Mouse (Mus musculus): Measurements from ENCODE around the gene Gpr158. TPM values are rescaled to one million over a fixed set of nuclear protein-coding genes. Genes with fewer than 3 reads are reported as not detected.

The Gpr158 gene
- not detected in 2 replicates for polyA plus RNA-seq (2015; fragmentation: Nextera tagmentation; extraction: Ambion mirVana)

DNA sequence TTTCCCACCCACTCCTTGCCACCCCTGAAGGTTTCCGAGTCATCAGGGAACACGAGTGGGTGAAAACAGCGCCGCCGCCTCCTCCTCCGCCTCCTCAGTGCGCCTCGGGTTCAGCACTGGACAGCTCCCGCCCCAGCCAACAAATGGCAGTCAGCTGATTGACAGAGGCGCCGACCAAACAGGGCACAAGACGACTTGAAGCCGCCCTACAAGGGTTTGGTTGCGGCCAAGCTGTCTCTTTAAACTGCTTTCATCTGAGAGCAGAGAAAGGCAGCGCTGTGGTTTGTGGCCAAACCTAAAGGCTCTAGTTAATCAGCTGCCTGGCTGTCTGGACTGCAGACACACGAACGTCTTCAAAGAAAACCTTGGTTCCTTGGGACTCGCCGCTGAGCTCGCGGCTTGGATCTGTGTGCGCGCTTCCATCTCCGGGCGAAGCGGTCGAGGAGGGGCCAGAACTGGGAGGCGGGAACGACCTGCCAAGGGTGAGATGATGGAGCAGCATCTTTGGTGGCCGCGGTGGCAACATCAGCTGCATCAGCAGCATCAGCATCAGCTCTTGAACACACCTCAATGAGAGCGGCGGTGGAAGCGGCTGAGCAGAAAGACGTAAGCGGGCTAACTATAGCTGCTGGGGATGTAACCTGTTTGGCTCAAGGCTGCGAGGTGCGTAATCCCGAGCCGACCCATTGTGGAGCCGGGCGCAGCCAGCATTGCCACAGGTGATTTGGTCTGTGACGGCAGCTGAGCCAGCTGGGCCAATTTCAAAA lies at the start of gene Gpr158:
TSS of gene Gpr158 (plus strand) at position 198 of the 767 bp plus-strand sequence.
- DNase-seq: peak; percentile 62
- 6% methylated on average over 43 of the region's 43 CpGs for WGBS (ENCODE audit: insufficient replicate concordance)
- H3K27ac ChIP-seq (ENCODE audit: low read depth): no peak within 1 kb of the TSS
- H3K4me1 ChIP-seq (ENCODE audit: insufficient read depth): no peaks in the 10 kb centered on the region
- peaks cover 14% of the 10 kb centered on the region; the same call in 1 of the 2 replicates for H3K27me3 ChIP-seq (ENCODE audit: insufficient read depth, low read length)
- H3K4me3 ChIP-seq (ENCODE audit: low read depth, low read length): no peak within 1 kb of the TSS
- H3K9me3 ChIP-seq (ENCODE audit: low read length): no peaks in the 10 kb centered on the region
- ATAC-seq: no peak
- H3K36me3 ChIP-seq (replicated peaks; ENCODE audit: insufficient read depth, low read length): no peaks in the 10 kb centered on the region
- H3K4me2 ChIP-seq (ENCODE audit: low read depth, low read length): no peak within 1 kb of the TSS
- no peak for TF ChIP-seq EP300 (IDR thresholded peaks at IDR 0.05; ENCODE audit: low read depth)
- no peak for TF ChIP-seq CTCF (IDR thresholded peaks at IDR 0.05; ENCODE audit: low read depth)
- H3K9ac ChIP-seq (replicated peaks): no peak within 1 kb of the TSS

DNA sequence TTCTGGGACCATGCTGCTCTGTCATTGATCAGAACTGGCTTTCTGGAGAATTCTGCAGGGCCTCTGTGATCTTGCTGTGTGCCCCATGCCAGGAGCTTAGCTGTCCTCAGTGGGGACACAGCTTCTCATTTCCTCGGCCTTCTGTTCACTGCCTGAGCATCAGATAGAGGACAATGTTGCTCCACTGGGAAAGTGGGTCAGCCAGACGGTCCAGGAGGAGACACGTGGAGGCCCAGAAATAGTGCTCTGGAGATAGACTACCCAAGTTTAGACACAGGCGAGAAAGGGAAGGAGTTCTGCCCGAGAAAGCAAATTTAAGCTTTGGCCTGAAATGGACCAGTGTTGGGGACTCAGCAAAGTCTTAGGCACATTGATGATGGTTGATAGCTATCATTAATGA lies 23.5 kb upstream of the Gpr158 start:
- no peak for DNase-seq
- Histone ChIP-seq H3K27ac (ENCODE audit: low read depth) (no peak overlapping the region), H3K4me1 (ENCODE audit: insufficient read depth) (no peaks in the 10 kb centered on the region), H3K9me3 (ENCODE audit: low read length) (no peaks in the 10 kb centered on the region), H3K27me3 (ENCODE audit: insufficient read depth, low read length) (no peaks in the 10 kb centered on the region), H3K4me3 (ENCODE audit: low read depth, low read length) (no peak overlapping the region), H3K9ac (replicated peaks) (no peak overlapping the region), H3K36me3 (replicated peaks; ENCODE audit: insufficient read depth, low read length) (no peaks in the 10 kb centered on the region), H3K4me2 (ENCODE audit: low read depth, low read length) (no peak overlapping the region)
- WGBS (ENCODE audit: insufficient replicate concordance): 62% methylated on average over 5 of the region's 5 CpGs
- no peak for TF ChIP-seq CTCF (IDR thresholded peaks at IDR 0.05; ENCODE audit: low read depth)
- TF ChIP-seq EP300 (IDR thresholded peaks at IDR 0.05; ENCODE audit: low read depth): no peak
- ATAC-seq: no peak

DNA sequence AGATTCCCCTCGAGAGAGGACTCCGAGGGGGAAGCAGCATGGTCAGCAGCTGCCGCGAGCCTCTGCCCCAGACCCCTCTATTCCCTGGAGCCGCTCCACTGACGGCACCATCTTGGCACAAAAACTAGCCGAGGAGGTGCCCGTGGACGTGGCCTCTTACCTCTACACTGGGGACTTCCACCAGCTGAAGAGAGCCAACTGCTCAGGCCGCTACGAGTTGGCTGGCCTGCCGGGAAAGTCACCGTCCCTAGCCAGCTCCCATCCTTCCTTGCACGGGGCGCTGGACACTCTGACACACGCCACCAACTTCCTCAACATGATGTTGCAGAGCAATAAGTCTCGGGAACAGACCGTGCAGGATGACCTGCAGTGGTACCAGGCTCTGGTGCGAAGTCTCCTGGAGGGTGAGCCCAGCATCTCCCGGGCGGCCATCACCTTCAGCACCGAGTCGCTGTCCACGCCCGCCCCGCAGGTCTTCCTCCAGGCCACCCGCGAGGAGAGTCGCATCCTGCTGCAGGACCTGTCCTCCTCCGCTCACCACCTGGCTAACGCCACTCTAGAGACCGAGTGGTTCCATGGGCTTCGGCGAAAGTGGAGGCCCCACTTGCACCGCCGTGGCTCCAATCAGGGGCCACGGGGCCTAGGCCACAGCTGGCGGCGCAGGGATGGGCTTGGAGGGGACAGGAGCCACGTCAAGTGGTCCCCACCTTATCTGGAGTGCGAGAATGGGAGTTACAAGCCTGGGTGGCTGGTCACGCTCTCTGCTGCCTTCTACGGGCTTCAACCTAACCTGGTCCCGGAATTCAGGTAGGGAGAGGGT lies 1.2 kb downstream of the Gpr158 start:
- no peak for ATAC-seq
- no peak for TF ChIP-seq EP300 (IDR thresholded peaks at IDR 0.05; ENCODE audit: low read depth)
- no peak for TF ChIP-seq CTCF (IDR thresholded peaks at IDR 0.05; ENCODE audit: low read depth)

DNA sequence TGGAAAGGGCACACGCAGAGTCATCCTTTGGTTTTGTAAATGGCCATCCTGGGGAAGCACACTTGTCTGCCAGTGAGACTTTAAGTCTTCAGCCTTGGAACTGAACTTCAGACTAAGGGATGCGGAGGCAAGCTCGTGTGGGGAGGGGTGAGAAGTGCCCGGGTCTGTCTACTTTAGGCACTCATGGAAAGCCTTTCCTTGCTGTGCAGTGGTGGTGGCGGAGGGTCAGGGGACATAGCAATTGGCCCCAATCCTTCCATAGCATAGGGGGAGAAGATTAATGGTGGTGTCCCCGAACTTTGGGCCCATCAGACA lies 1.8 kb downstream of the Gpr158 start:
- ATAC-seq: no peak
- TF ChIP-seq EP300 (IDR thresholded peaks at IDR 0.05; ENCODE audit: low read depth) (no peak), CTCF (IDR thresholded peaks at IDR 0.05; ENCODE audit: low read depth) (no peak)
- DNase-seq: no peak
- Histone ChIP-seq H3K9ac (replicated peaks) (no peak overlapping the region), H3K4me3 (ENCODE audit: low read depth, low read length) (no peak overlapping the region), H3K27me3 (ENCODE audit: insufficient read depth, low read length) (peaks cover 14% of the 10 kb centered on the region; the same call in 1 of the 2 replicates), H3K4me2 (ENCODE audit: low read depth, low read length) (no peak overlapping the region), H3K9me3 (ENCODE audit: low read length) (no peaks in the 10 kb centered on the region), H3K36me3 (replicated peaks; ENCODE audit: insufficient read depth, low read length) (no peaks in the 10 kb centered on the region), H3K27ac (ENCODE audit: low read depth) (no peak overlapping the region), H3K4me1 (ENCODE audit: insufficient read depth) (no peaks in the 10 kb centered on the region)
- WGBS (ENCODE audit: insufficient replicate concordance): 41% methylated on average over 6 of the region's 6 CpGs

More for the DNA sequence above, 1.2 kb downstream of the Gpr158 start:
- H3K4me2 ChIP-seq (ENCODE audit: low read depth, low read length): no peak overlapping the region
- 18% methylated on average over 44 of the region's 44 CpGs for WGBS (ENCODE audit: insufficient replicate concordance)
- no peak overlapping the region for H3K4me3 ChIP-seq (ENCODE audit: low read depth, low read length)
- no peaks in the 10 kb centered on the region for H3K4me1 ChIP-seq (ENCODE audit: insufficient read depth)
- no peaks in the 10 kb centered on the region for H3K36me3 ChIP-seq (replicated peaks; ENCODE audit: insufficient read depth, low read length)
- H3K9ac ChIP-seq (replicated peaks): no peak overlapping the region
- no peaks in the 10 kb centered on the region for H3K9me3 ChIP-seq (ENCODE audit: low read length)
- H3K27ac ChIP-seq (ENCODE audit: low read depth): no peak overlapping the region
- peak; percentile 14 for DNase-seq
- peaks cover 14% of the 10 kb centered on the region; the same call in 1 of the 2 replicates for H3K27me3 ChIP-seq (ENCODE audit: insufficient read depth, low read length)

DNA sequence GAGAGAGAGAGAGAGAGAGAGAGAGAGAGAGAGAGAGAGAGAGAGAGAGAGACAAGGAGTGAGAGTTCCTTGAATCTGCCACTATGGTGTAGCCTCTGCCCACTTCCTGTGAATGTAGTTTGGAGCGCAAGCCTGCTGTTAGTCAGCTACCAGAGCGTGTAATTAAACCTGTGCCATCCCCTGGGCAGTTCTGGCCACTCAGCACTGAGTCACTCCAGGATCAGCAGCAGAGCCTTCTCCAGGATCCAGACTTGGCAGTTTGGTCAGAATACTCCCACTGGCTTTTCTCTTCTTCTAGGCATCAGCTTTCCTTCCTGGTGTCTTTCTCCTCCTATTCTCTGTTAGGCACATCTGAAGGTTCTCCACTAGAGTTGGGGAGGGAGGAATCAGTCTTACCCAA lies 2.2 kb downstream of the Gpr158 start:
- H3K36me3 ChIP-seq (replicated peaks; ENCODE audit: insufficient read depth, low read length): no peaks in the 10 kb centered on the region
- no peak overlapping the region for H3K4me3 ChIP-seq (ENCODE audit: low read depth, low read length)
- H3K27ac ChIP-seq (ENCODE audit: low read depth): no peak overlapping the region
- no peak for DNase-seq
- no peak for TF ChIP-seq CTCF (IDR thresholded peaks at IDR 0.05; ENCODE audit: low read depth)
- no peak for TF ChIP-seq EP300 (IDR thresholded peaks at IDR 0.05; ENCODE audit: low read depth)
- H3K9me3 ChIP-seq (ENCODE audit: low read length): no peaks in the 10 kb centered on the region
- WGBS (ENCODE audit: insufficient replicate concordance): 47% methylated on average over 2 of the region's 2 CpGs
- no peaks in the 10 kb centered on the region for H3K4me1 ChIP-seq (ENCODE audit: insufficient read depth)
- H3K4me2 ChIP-seq (ENCODE audit: low read depth, low read length): no peak overlapping the region
- no peak overlapping the region for H3K9ac ChIP-seq (replicated peaks)
- H3K27me3 ChIP-seq (ENCODE audit: insufficient read depth, low read length): peaks cover 14% of the 10 kb centered on the region; the same call in 1 of the 2 replicates
- no peak for ATAC-seq

DNA sequence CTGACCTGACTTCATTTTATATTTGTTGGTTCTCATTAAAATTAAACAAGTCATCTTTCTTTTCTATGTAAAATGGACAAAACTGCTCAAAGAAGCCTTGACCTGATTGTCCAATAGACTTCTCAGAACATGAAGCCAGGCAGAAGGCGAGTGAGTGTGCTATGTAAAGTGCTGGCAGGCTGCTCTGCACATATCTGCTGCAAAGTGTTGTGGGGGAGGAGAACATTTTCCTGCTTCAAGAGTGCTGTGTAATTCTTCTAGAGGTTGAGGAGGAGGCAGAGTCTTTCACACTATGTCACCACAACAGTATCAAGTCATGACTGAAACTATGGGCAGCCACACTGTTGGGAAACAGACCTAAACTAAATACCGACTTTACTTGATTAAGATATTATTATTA lies 12.2 kb downstream of the Gpr158 start:
- WGBS (ENCODE audit: insufficient replicate concordance): 69% methylated on average over 2 of the region's 2 CpGs
- DNase-seq: no peak

More for the DNA sequence above, 12.2 kb downstream of the Gpr158 start:
- Histone ChIP-seq H3K4me3 (ENCODE audit: low read depth, low read length) (no peak overlapping the region), H3K9ac (replicated peaks) (no peak overlapping the region), H3K27ac (ENCODE audit: low read depth) (no peak overlapping the region), H3K9me3 (ENCODE audit: low read length) (no peaks in the 10 kb centered on the region), H3K4me1 (ENCODE audit: insufficient read depth) (no peaks in the 10 kb centered on the region), H3K27me3 (ENCODE audit: insufficient read depth, low read length) (no peaks in the 10 kb centered on the region), H3K36me3 (replicated peaks; ENCODE audit: insufficient read depth, low read length) (no peaks in the 10 kb centered on the region), H3K4me2 (ENCODE audit: low read depth, low read length) (no peak overlapping the region)
- TF ChIP-seq CTCF (IDR thresholded peaks at IDR 0.05; ENCODE audit: low read depth): no peak
- TF ChIP-seq EP300 (IDR thresholded peaks at IDR 0.05; ENCODE audit: low read depth): no peak
- ATAC-seq: no peak

Measured in liver, postnatal 0 days (tissue).